Mouse (Mus musculus): ENCODE data around the gene Rhog. TPM values are rescaled to one million over a fixed set of nuclear protein-coding genes. Genes with fewer than 3 reads are reported as not detected.
A peak's percentile ranks its signal among the peaks of the same experiment; 100 is the strongest.

The Rhog gene
- total and polyA plus RNA-seq, 3 experiments: 12.2 to 118 (median 22.7) TPM

DNA sequence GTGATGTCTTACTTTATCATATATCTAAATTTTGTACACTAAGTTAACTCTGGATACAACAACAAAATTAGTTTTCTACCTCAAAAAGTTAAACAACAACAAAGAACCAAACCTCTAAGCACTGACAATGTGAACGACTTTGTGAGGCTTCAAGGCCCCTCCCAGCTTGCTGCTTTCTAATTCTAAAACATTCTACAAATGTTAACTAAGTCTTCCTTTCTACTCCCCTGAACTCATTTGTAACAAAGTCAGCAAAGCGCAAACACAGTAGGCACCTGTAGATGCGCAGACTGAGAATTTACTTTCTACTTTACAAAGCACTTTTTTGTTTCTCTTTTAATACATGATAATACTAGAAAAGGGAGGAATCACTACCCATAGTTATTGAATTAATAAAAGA is 55.3 kb downstream of the Rhog start:
- Histone ChIP-seq H3K4me3 (replicated peaks in 1 of 3; ENCODE audit: low read depth in 2 of 3, low read length in 2 of 3, poor library complexity in 1 of 3) (no peak overlapping the region), H3K9me3 (replicated peaks; ENCODE audit: low read length) (no peaks in the 10 kb centered on the region), H3K27ac (ENCODE audit: insufficient read depth, low read depth) (no peak overlapping the region), H3K9ac (ENCODE audit: insufficient read depth, low read depth) (no peak overlapping the region), H3K79me2 (replicated peaks; ENCODE audit: control insufficient read depth, extremely low read depth, insufficient read depth, poor library complexity, severe bottlenecking) (peaks cover 68% of the 10 kb centered on the region), H3K4me1 (ENCODE audit: control insufficient read depth in 1 of 2, insufficient read depth in 2 of 2) (peaks cover 4 to 55% of the 10 kb centered on the region in 2 experiments; a peak in 3 of 4 replicates), H3K4me2 (ENCODE audit: insufficient read depth, low read depth, poor library complexity, severe bottlenecking) (no peak overlapping the region), H3K36me3 (replicated peaks in 1 of 2; ENCODE audit: control insufficient read depth in 1 of 2, insufficient read depth in 1 of 2, low read length in 1 of 2) (peaks cover 0 to 31% of the 10 kb centered on the region in 2 experiments), H3K27me3 (replicated peaks) (no peaks in the 10 kb centered on the region)
- dilution Hi-C loops (cut with MboI; ENCODE audit: extremely low pct_ligation_motif_present, extremely low pct_unique_long_range_greater_than_20kb, low sequenced_read_pairs) (no loop called here), in situ Hi-C loops (cut with MboI; ENCODE audit: low pct_ligation_motif_present, low pct_unique_long_range_greater_than_20kb, low sequenced_read_pairs) (no loop called here)
- no peak for DNase-seq (ENCODE audit: extremely low read depth)
- TF ChIP-seq ZC3H11A (IDR thresholded peaks at IDR 0.05; ENCODE audit: low read depth, low read length): no peak
- TF ChIP-seq MEF2A (IDR thresholded peaks at IDR 0.05; ENCODE audit: borderline replicate concordance, low read depth, low read length): no peak
- no peak for TF ChIP-seq BHLHE40 (IDR thresholded peaks at IDR 0.05; ENCODE audit: low read depth, low read length)
- TF ChIP-seq USF2 (conservative IDR thresholded peaks at IDR 0.05; ENCODE audit: low read depth, low read length): no peak
- TF ChIP-seq USF1 (IDR thresholded peaks at IDR 0.05; ENCODE audit: low read depth, low read length): no peak

DNA sequence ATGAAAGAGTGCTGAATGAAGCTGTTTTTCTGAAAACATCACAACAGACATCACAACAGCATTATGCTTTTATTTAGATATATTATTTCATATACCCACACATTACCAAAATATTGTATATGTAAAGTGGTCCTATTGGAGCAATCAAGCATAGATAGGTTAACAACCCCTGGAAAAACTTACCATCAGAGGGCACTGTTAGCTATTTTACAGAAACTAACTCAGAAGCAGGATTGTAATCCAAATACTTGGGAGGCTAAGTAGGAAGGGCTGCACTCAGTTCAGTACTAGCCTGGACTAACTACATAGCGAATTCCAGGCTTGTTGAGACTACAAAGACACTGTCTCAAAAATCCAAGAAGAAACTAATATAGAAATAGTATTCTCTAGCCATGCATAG is 63.5 kb downstream of the Rhog start:
- H3K36me3 ChIP-seq (replicated peaks in 1 of 2; ENCODE audit: control insufficient read depth in 1 of 2, insufficient read depth in 1 of 2, low read length in 1 of 2): peaks cover 37 to 68% of the 10 kb centered on the region in 2 experiments
- in situ Hi-C loops (cut with MboI; ENCODE audit: low pct_ligation_motif_present, low pct_unique_long_range_greater_than_20kb, low sequenced_read_pairs): no loop called here
- no peak overlapping the region for H3K9ac ChIP-seq (ENCODE audit: insufficient read depth, low read depth)
- no peak overlapping the region for H3K4me3 ChIP-seq (replicated peaks in 1 of 3; ENCODE audit: low read depth in 2 of 3, low read length in 2 of 3, poor library complexity in 1 of 3)
- peaks cover 0 to 8% of the 10 kb centered on the region in 2 experiments; a peak in 1 of 4 replicates for H3K4me1 ChIP-seq (ENCODE audit: control insufficient read depth in 1 of 2, insufficient read depth in 2 of 2)
- H3K27ac ChIP-seq (ENCODE audit: insufficient read depth, low read depth): no peak overlapping the region
- DNase-seq (ENCODE audit: extremely low read depth): no peak
- dilution Hi-C loops (cut with MboI; ENCODE audit: extremely low pct_ligation_motif_present, extremely low pct_unique_long_range_greater_than_20kb, low sequenced_read_pairs): no loop called here
- TF ChIP-seq RAD21 (IDR thresholded peaks at IDR 0.05; ENCODE audit: low read depth, low read length): peak; percentile 38
- peak in 1 of 2 experiments; percentile 48; a peak in 2 of 4 replicates for TF ChIP-seq CTCF (conservative IDR thresholded peaks at IDR 0.05 in 1 of 2, IDR thresholded peaks at IDR 0.05 in 1 of 2; ENCODE audit: low read depth in 2 of 2, low read length in 2 of 2)
- TF ChIP-seq ZNF384 (IDR thresholded peaks at IDR 0.05; ENCODE audit: low read depth, low read length): no peak
- peak; percentile 39 for TF ChIP-seq SMC3 (IDR thresholded peaks at IDR 0.05; ENCODE audit: low read depth, low read length)
- no peaks in the 10 kb centered on the region for H3K9me3 ChIP-seq (replicated peaks; ENCODE audit: low read length)
- peaks cover 23% of the 10 kb centered on the region for H3K79me2 ChIP-seq (replicated peaks; ENCODE audit: control insufficient read depth, extremely low read depth, insufficient read depth, poor library complexity, severe bottlenecking)
- no peaks in the 10 kb centered on the region for H3K27me3 ChIP-seq (replicated peaks)
- no peak overlapping the region for H3K4me2 ChIP-seq (ENCODE audit: insufficient read depth, low read depth, poor library complexity, severe bottlenecking)

Other genes starting within 250 kb of the Rhog start
- gene Il18bp, start 237.4 kb downstream of the Rhog start, total RNA-seq (2012; rRNA removed): 1.9 and 2.6 TPM in 2 replicates
- 1.7 and 1.9 TPM in 2 replicates for gene Il18bp, start 237.4 kb downstream of the Rhog start, total RNA-seq (2014; rRNA removed)
- 2.9 and 3.3 TPM in 2 replicates for gene Il18bp, start 237.4 kb downstream of the Rhog start, polyA plus RNA-seq (2012; ENCODE audit: insufficient read length, low read depth)
- 20.4 and 20.7 TPM in 2 replicates for gene Rnf121, start 190.6 kb downstream of the Rhog start, total RNA-seq (2012; rRNA removed)
- gene Rnf121, start 190.6 kb downstream of the Rhog start, total RNA-seq (2014; rRNA removed): 10.3 and 13.9 TPM in 2 replicates
- 24.8 and 27.7 TPM in 2 replicates for gene Rnf121, start 190.6 kb downstream of the Rhog start, polyA plus RNA-seq (2012; ENCODE audit: insufficient read length, low read depth)
- gene Xndc1, start 190.5 kb downstream of the Rhog start, total RNA-seq (2012; rRNA removed): 19.8 and 20.2 TPM in 2 replicates
- 15.4 and 19.9 TPM in 2 replicates for gene Xndc1, start 190.5 kb downstream of the Rhog start, total RNA-seq (2014; rRNA removed)
- 23.4 and 26.7 TPM in 2 replicates for gene Xndc1, start 190.5 kb downstream of the Rhog start, polyA plus RNA-seq (2012; ENCODE audit: insufficient read length, low read depth)
- gene Xntrpc, start 190.3 kb downstream of the Rhog start, total RNA-seq (2012; rRNA removed): 1.6 and 1.9 TPM in 2 replicates
- 0.64 and 0.93 TPM in 2 replicates for gene Xntrpc, start 190.3 kb downstream of the Rhog start, total RNA-seq (2014; rRNA removed)
- gene Xntrpc, start 190.3 kb downstream of the Rhog start, polyA plus RNA-seq (2012; ENCODE audit: insufficient read length, low read depth): 1.6 and 1.7 TPM in 2 replicates
- 0.17 TPM in 1 of 2 replicates, not detected in the other for gene Trpc2, start 172.9 kb downstream of the Rhog start, total RNA-seq (2012; rRNA removed)
- 0.24 TPM in 1 of 2 replicates, not detected in the other for gene Trpc2, start 172.9 kb downstream of the Rhog start, total RNA-seq (2014; rRNA removed)
- not detected in 2 replicates for gene Trpc2, start 172.9 kb downstream of the Rhog start, polyA plus RNA-seq (2012; ENCODE audit: insufficient read length, low read depth)
- 0.17 and 0.21 TPM in 2 replicates for gene Art1, start 154.3 kb downstream of the Rhog start, total RNA-seq (2012; rRNA removed)
- 0.20 and 0.22 TPM in 2 replicates for gene Art1, start 154.3 kb downstream of the Rhog start, total RNA-seq (2014; rRNA removed)
- 0.40 and 0.67 TPM in 2 replicates for gene Art1, start 154.3 kb downstream of the Rhog start, polyA plus RNA-seq (2012; ENCODE audit: insufficient read length, low read depth)
- gene Art5, start 146.6 kb downstream of the Rhog start, total RNA-seq (2012; rRNA removed): 0.71 and 0.85 TPM in 2 replicates
- 2.6 and 2.7 TPM in 2 replicates for gene Art5, start 146.6 kb downstream of the Rhog start, total RNA-seq (2014; rRNA removed)
- gene Art5, start 146.6 kb downstream of the Rhog start, polyA plus RNA-seq (2012; ENCODE audit: insufficient read length, low read depth): 3.9 and 4.7 TPM in 2 replicates
- not detected in 2 replicates for gene Chrna10, start 139.2 kb downstream of the Rhog start, total RNA-seq (2012; rRNA removed)
- gene Chrna10, start 139.2 kb downstream of the Rhog start, total RNA-seq (2014; rRNA removed): not detected in 2 replicates
- gene Chrna10, start 139.2 kb downstream of the Rhog start, polyA plus RNA-seq (2012; ENCODE audit: insufficient read length, low read depth): not detected in 2 replicates
- 24.6 and 27.3 TPM in 2 replicates for gene Nup98, start 45.9 kb downstream of the Rhog start, total RNA-seq (2012; rRNA removed)
- gene Nup98, start 45.9 kb downstream of the Rhog start, total RNA-seq (2014; rRNA removed): 23.9 and 25.0 TPM in 2 replicates
- 34.3 and 37.1 TPM in 2 replicates for gene Nup98, start 45.9 kb downstream of the Rhog start, polyA plus RNA-seq (2012; ENCODE audit: insufficient read length, low read depth)
- 13.2 and 18.3 TPM in 2 replicates for gene Pgap2, start 45.8 kb downstream of the Rhog start, total RNA-seq (2012; rRNA removed)
- gene Pgap2, start 45.8 kb downstream of the Rhog start, total RNA-seq (2014; rRNA removed): 20.3 and 23.7 TPM in 2 replicates
- 26.1 and 38.5 TPM in 2 replicates for gene Pgap2, start 45.8 kb downstream of the Rhog start, polyA plus RNA-seq (2012; ENCODE audit: insufficient read length, low read depth)
- gene Stim1, start 11.8 kb upstream of the Rhog start, total RNA-seq (2012; rRNA removed): 8.9 and 10.2 TPM in 2 replicates
- gene Stim1, start 11.8 kb upstream of the Rhog start, total RNA-seq (2014; rRNA removed): 21.0 and 26.6 TPM in 2 replicates
- gene Stim1, start 11.8 kb upstream of the Rhog start, polyA plus RNA-seq (2012; ENCODE audit: insufficient read length, low read depth): 23.9 and 24.1 TPM in 2 replicates
- gene Rrm1, start 185.6 kb upstream of the Rhog start, total RNA-seq (2012; rRNA removed): 156 and 191 TPM in 2 replicates
- gene Rrm1, start 185.6 kb upstream of the Rhog start, total RNA-seq (2014; rRNA removed): 227 and 253 TPM in 2 replicates
- 248 and 308 TPM in 2 replicates for gene Rrm1, start 185.6 kb upstream of the Rhog start, polyA plus RNA-seq (2012; ENCODE audit: insufficient read length, low read depth)
- not detected in 2 replicates for gene Olfr543, start 225.6 kb upstream of the Rhog start, total RNA-seq (2012; rRNA removed)
- not detected in 2 replicates for gene Olfr543, start 225.6 kb upstream of the Rhog start, total RNA-seq (2014; rRNA removed)
- 0.89 and 1.1 TPM in 2 replicates for gene Olfr543, start 225.6 kb upstream of the Rhog start, polyA plus RNA-seq (2012; ENCODE audit: insufficient read length, low read depth)
- not detected in 2 replicates for gene Olfr544, start 232.3 kb upstream of the Rhog start, total RNA-seq (2012; rRNA removed)
- gene Olfr544, start 232.3 kb upstream of the Rhog start, total RNA-seq (2014; rRNA removed): not detected in 2 replicates
- 0.07 and 0.23 TPM in 2 replicates for gene Olfr544, start 232.3 kb upstream of the Rhog start, polyA plus RNA-seq (2012; ENCODE audit: insufficient read length, low read depth)
- gene Olfr545, start 243.5 kb upstream of the Rhog start, total RNA-seq (2012; rRNA removed): not detected in 2 replicates
- not detected in 2 replicates for gene Olfr545, start 243.5 kb upstream of the Rhog start, total RNA-seq (2014; rRNA removed)
- gene Olfr545, start 243.5 kb upstream of the Rhog start, polyA plus RNA-seq (2012; ENCODE audit: insufficient read length, low read depth): not detected in 2 replicates

Data from CH12.LX (cell line).